Mouse (Mus musculus) heart, embryonic 13.5 days (tissue): ENCODE data around the gene Golph3. TPM values are rescaled to one million over a fixed set of nuclear protein-coding genes. Genes with fewer than 3 reads are reported as not detected.

Source experiments
- ATAC-seq: fragments of 200-750 bp; cut with Nextera tagmentation; 2 replicates; pipeline ENCODE4 v1.8.0; 2017; ENCODE audit warnings: moderate TSS enrichment; ENCODE audit not compliant: insufficient number of reproducible peaks, low FRiP score, low TSS enrichment; ENCODE audit errors: extremely low read depth
- H3K27ac ChIP-seq: fragments of 300-500 bp; sonication (generic); replicated peaks from 2 replicates; pipeline ENCODE4 v1.5.1; 2015; ENCODE audit warnings: moderate library complexity, mild to moderate bottlenecking, inconsistent platforms
- H3K27me3 ChIP-seq: fragments of 300-500 bp; sonication (generic); replicated peaks from 2 replicates; pipeline ENCODE4 v1.6.1; 2015; ENCODE audit warnings: mild to moderate bottlenecking, inconsistent platforms
- H3K36me3 ChIP-seq: fragments of 300-500 bp; sonication (generic); 2 replicates; pipeline ENCODE4 v1.6.1; 2015; ENCODE audit warnings: mild to moderate bottlenecking, inconsistent platforms
- H3K4me1 ChIP-seq: fragments of 300-500 bp; sonication (generic); 2 replicates; pipeline ENCODE4 v1.6.1; 2015; ENCODE audit warnings: inconsistent platforms
- H3K4me2 ChIP-seq: fragments of 300-500 bp; sonication (generic); 2 replicates; pipeline ENCODE4 v1.6.1; 2015; ENCODE audit warnings: inconsistent platforms, mild to moderate bottlenecking, moderate library complexity
- H3K4me3 ChIP-seq: fragments of 300-500 bp; sonication (generic); 2 replicates; pipeline ENCODE4 v1.5.1; 2015; ENCODE audit warnings: moderate library complexity, mild to moderate bottlenecking, inconsistent platforms
- H3K9ac ChIP-seq: fragments of 300-500 bp; sonication (generic); 2 replicates; pipeline ENCODE4 v1.6.1; 2015; ENCODE audit warnings: inconsistent platforms, mild to moderate bottlenecking, moderate library complexity
- H3K9me3 ChIP-seq: fragments of 300-500 bp; sonication (generic); 2 replicates; pipeline ENCODE4 v1.6.1; 2016; ENCODE audit warnings: inconsistent platforms
- WGBS: fragments of 180-500 bp; shearing (Covaris S2); methylation state at CpG from one replicate; pipeline ENCODE4 v1.1.7; 2015; ENCODE audit warnings: mixed read lengths; 5-methylcytosine and 5-hydroxymethylcytosine counted together
- polyA plus RNA-seq: library from polyadenylated mRNA; unstranded; fragments of >200 nt; fragmentation: Nextera tagmentation; extraction: Ambion mirVana; gene quantifications from 2 replicates; pipeline ENCODE4 v1.2.1, GENCODE M21; 2015

Gene Golph3
- polyA plus RNA-seq = 60.1 and 63.0 TPM in 2 replicates

GRCm38 (mm10) chr15:12321091-12321787 lies at the start of gene Golph3:
Gene Golph3, plus strand, starts transcription at chr15:12321450.
- Histone ChIP-seq H3K9me3 (no peaks in the 10 kb centered on the region), H3K4me2 (peak within 1 kb of the TSS; percentile 75), H3K4me3 (peak within 1 kb of the TSS; percentile 89), H3K9ac (peak within 1 kb of the TSS; percentile 99), H3K27me3 (peaks cover 4% of the 10 kb centered on the region; the same call in 1 of the 2 replicates), H3K4me1 (peaks cover 39% of the 10 kb centered on the region), H3K27ac (peak within 1 kb of the TSS; percentile 95), H3K36me3 (peaks cover 15% of the 10 kb centered on the region; the same call in 1 of the 2 replicates)
- WGBS = under 1% methylated on average over 73 of the region's 74 CpGs
- peak; percentile 86 for ATAC-seq

GRCm38 (mm10) chr15:12273325-12274052 lies 47.8 kb upstream of the Golph3 start:
- ATAC-seq = no peak
- Histone ChIP-seq H3K4me1 (peaks cover 7% of the 10 kb centered on the region; the same call in 1 of the 2 replicates), H3K4me2 (no peak overlapping the region), H3K4me3 (no peak overlapping the region), H3K36me3 (peaks cover 40% of the 10 kb centered on the region), H3K27ac (no peak overlapping the region; the same call in 1 of the 2 replicates), H3K9me3 (no peaks in the 10 kb centered on the region), H3K27me3 (no peaks in the 10 kb centered on the region), H3K9ac (no peak overlapping the region)
- WGBS = 76% methylated on average over 12 of the region's 12 CpGs

- 59% methylated on average over 4 of the region's 4 CpGs for WGBS
- Histone ChIP-seq H3K27me3 (no peaks in the 10 kb centered on the region), H3K4me3 (no peak overlapping the region), H3K9me3 (no peaks in the 10 kb centered on the region), H3K4me2 (no peak overlapping the region), H3K27ac (no peak overlapping the region), H3K4me1 (peaks cover 7% of the 10 kb centered on the region; the same call in 1 of the 2 replicates), H3K36me3 (peaks cover 32% of the 10 kb centered on the region), H3K9ac (no peak overlapping the region)
- ATAC-seq = no peak
These were observed 47.0 kb upstream of the Golph3 start for GRCm38 (mm10) chr15:12274053-12274769.

GRCm38 (mm10) chr15:12275091-12275623 lies 46.1 kb upstream of the Golph3 start:
- Histone ChIP-seq H3K4me2 (no peak overlapping the region), H3K9me3 (no peaks in the 10 kb centered on the region), H3K27me3 (no peaks in the 10 kb centered on the region), H3K36me3 (peaks cover 23% of the 10 kb centered on the region), H3K4me3 (no peak overlapping the region), H3K9ac (no peak overlapping the region), H3K27ac (no peak overlapping the region), H3K4me1 (peaks cover 7% of the 10 kb centered on the region; the same call in 1 of the 2 replicates)
- ATAC-seq = no peak
- 79% methylated on average over 4 of the region's 4 CpGs for WGBS

GRCm38 (mm10) chr15:12279816-12280215 lies 41.4 kb upstream of the Golph3 start:
- no peak overlapping the region for H3K4me2 ChIP-seq
- no peak for ATAC-seq
- H3K27me3 ChIP-seq = no peaks in the 10 kb centered on the region
- H3K4me3 ChIP-seq = no peak overlapping the region
- no peaks in the 10 kb centered on the region for H3K36me3 ChIP-seq
- H3K9ac ChIP-seq = no peak overlapping the region
- H3K27ac ChIP-seq = no peak overlapping the region
- H3K4me1 ChIP-seq = peaks cover 13% of the 10 kb centered on the region
- 80% methylated on average over 1 of the region's 1 CpGs for WGBS
- H3K9me3 ChIP-seq = peaks cover 3% of the 10 kb centered on the region; the same call in 1 of the 2 replicates

- Histone ChIP-seq H3K27ac (peak overlapping the region; percentile 48; the same call in 1 of the 2 replicates), H3K4me2 (no peak overlapping the region), H3K9ac (no peak overlapping the region), H3K27me3 (no peaks in the 10 kb centered on the region), H3K4me3 (no peak overlapping the region), H3K9me3 (peaks cover 3% of the 10 kb centered on the region; the same call in 1 of the 2 replicates), H3K36me3 (no peaks in the 10 kb centered on the region), H3K4me1 (peaks cover 13% of the 10 kb centered on the region)
- WGBS = 60% methylated on average over 6 of the region's 6 CpGs
- no peak for ATAC-seq
These were observed 36.3 kb upstream of the Golph3 start for GRCm38 (mm10) chr15:12284794-12285534.

- H3K27ac ChIP-seq = peak overlapping the region; percentile 48; the same call in 1 of the 2 replicates
- H3K4me3 ChIP-seq = no peak overlapping the region
- H3K36me3 ChIP-seq = no peaks in the 10 kb centered on the region
- no peak overlapping the region for H3K9ac ChIP-seq
- H3K4me2 ChIP-seq = no peak overlapping the region
- no peaks in the 10 kb centered on the region for H3K27me3 ChIP-seq
- H3K9me3 ChIP-seq = peaks cover 3% of the 10 kb centered on the region; the same call in 1 of the 2 replicates
- peaks cover 13% of the 10 kb centered on the region for H3K4me1 ChIP-seq
- 69% methylated on average over 5 of the region's 5 CpGs for WGBS
- no peak for ATAC-seq
These were observed 35.8 kb upstream of the Golph3 start for GRCm38 (mm10) chr15:12285535-12285809.

GRCm38 (mm10) chr15:12290330-12290729 lies 30.9 kb upstream of the Golph3 start:
- Histone ChIP-seq H3K4me1 (no peaks in the 10 kb centered on the region), H3K9me3 (no peaks in the 10 kb centered on the region), H3K27ac (no peak overlapping the region), H3K4me3 (no peak overlapping the region), H3K36me3 (no peaks in the 10 kb centered on the region), H3K9ac (no peak overlapping the region), H3K27me3 (no peaks in the 10 kb centered on the region), H3K4me2 (no peak overlapping the region)
- no peak for ATAC-seq
- WGBS = 72% methylated on average over 7 of the region's 7 CpGs

- H3K36me3 ChIP-seq = no peaks in the 10 kb centered on the region
- H3K9ac ChIP-seq = no peak overlapping the region
- 86% methylated on average over 2 of the region's 2 CpGs for WGBS
- H3K4me1 ChIP-seq = no peaks in the 10 kb centered on the region
- ATAC-seq = no peak
- H3K27ac ChIP-seq = no peak overlapping the region
- H3K27me3 ChIP-seq = no peaks in the 10 kb centered on the region
- no peaks in the 10 kb centered on the region for H3K9me3 ChIP-seq
- no peak overlapping the region for H3K4me3 ChIP-seq
- no peak overlapping the region for H3K4me2 ChIP-seq
These were observed 29.5 kb upstream of the Golph3 start for GRCm38 (mm10) chr15:12291757-12292156.

- no peaks in the 10 kb centered on the region for H3K4me1 ChIP-seq
- no peak overlapping the region for H3K4me2 ChIP-seq
- H3K9me3 ChIP-seq = no peaks in the 10 kb centered on the region
- no peak overlapping the region for H3K9ac ChIP-seq
- H3K4me3 ChIP-seq = no peak overlapping the region
- no peaks in the 10 kb centered on the region for H3K27me3 ChIP-seq
- no peak for ATAC-seq
- WGBS = 60% methylated on average over 2 of the region's 2 CpGs
- H3K36me3 ChIP-seq = no peaks in the 10 kb centered on the region
- no peak overlapping the region for H3K27ac ChIP-seq
These were observed 25.0 kb upstream of the Golph3 start for GRCm38 (mm10) chr15:12296228-12296627.
